Mouse (Mus musculus) erythroblast, adult 5-6 weeks (primary cell): ENCODE data around the gene Baz2b. TPM values are rescaled to one million over a fixed set of nuclear protein-coding genes. Genes with fewer than 3 reads are reported as not detected.
"Not testable (repeated sequence)": the region's sequence is repeated elsewhere in the genome, so short reads cannot be mapped to it uniquely, and the experiment has no call there.

ENCODE experiments used
- ATAC-seq: replicated peaks from 2 replicates; pipeline ENCODE4 v1.8.0; 2016; ENCODE audit warnings: moderate number of reproducible peaks, mild to moderate bottlenecking, moderate TSS enrichment, inconsistent platforms; ENCODE audit not compliant: poor library complexity, low FRiP score, severe bottlenecking
- total RNA-seq, 2 experiments: library from RNA; stranded (forward) in 1 of 2; stranded (reverse) in 1 of 2; fragments of 150-400 nt in 1 of 2; fragments of 200-764, 138-1000 nt in 1 of 2; gene quantifications; 2 replicates each; pipeline versions ENCODE4 v1.2.3 to v1.2.4; 2015 to 2017; ENCODE audit warnings: low replicate concordance in 2 of 2

Baz2b gene
- total RNA-seq, 2 experiments from 2014 or later, result 59.8 to 116 TPM

DNA sequence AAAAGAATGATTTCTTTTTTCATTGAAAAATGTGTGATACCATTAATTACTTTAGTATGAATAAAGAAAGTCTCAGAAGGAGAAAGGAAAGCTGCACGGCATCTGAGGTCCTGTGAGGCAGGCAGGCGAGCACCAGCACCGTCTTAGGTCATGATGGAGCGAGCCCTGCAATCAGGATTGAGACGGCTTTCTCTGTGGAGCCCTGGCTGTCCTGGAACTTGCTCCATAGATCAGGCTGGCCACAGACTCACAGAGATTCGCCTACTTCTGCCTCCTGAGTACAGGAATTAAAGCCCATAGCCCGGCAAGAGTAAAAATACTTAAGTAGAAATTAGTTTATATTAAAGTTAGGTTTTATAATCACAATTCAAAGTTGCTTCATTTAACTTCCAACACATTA, 305.6 kb downstream of the Baz2b start:
- ATAC-seq, result no peak

DNA sequence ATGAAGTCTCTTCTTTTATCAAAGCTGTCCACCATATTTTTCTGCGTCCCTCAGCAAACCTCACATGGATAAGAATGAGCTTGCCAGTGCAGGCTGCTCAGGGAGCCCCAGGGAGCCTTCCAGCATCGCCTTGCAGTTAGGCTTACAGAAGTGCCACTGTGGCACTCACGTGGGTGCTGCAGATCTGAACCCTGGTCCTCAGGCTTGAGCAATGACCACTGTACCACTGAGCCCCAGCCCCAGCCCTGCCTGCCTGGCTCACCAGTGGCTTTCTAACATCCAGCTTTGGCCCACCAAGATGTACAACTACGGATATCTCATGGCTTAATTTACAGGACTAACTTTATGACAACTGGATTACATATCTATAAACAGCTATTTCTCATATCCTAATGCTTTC, 311.0 kb downstream of the Baz2b start:
- ATAC-seq, result no peak

DNA sequence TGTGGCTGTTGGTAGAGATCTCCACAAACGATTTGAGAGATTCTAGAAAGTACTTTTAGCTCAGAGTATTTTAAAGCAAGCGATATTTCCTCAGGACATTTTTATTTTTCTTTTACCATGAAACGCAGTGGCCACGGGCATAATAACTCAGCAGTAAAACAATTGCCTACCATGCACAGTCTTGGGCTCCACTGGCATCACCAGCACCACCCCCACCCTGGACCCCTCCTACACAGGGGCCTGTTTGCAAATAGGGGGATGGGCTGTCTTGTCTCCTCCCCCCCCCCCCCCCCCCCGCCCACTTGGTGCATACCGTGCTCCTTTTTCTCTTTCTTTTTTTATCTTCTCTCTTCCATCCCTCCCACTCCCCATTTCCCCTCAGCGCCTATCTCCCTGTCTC, 311.5 kb downstream of the Baz2b start:
- ATAC-seq, result no peak

DNA sequence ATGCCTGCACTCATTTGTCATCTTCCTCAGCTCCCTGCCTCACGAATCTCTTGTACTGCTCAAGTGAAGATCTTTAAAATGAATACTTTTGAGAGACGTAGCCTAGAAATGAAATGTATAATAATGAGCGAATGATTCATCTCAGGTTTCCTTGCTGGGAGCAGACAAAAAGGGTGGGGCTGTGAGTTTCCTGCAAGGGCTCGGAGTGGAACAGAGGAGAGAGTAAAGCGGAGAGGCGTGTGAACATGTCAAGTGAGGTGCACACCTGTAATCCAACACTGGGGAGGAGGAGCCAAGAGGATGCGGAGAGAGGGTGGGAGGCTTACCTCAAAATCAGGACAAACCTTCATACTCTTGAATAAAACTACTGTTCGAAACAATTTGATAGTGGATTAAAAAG, 312.8 kb downstream of the Baz2b start:
- no peak for ATAC-seq

DNA sequence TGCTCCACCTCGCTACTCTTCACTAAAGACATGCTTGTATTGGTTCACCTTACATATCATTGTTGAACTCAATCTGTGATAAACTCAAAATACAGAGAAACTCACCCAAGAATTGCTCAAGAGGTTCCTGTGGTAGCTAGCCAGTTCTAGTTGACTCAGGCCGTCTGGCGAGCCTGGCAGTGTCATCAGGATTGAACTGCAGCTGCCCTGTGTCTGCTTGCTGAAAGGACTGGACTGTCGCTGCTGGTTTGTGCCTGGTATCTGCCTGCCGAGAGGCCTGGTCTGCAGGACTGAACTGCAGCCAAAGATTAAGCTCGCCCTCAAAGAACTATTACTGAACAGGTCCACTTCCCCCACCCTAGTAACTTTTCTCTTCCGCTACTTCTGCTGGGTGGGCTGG, 313.2 kb downstream of the Baz2b start:
- no peak for ATAC-seq

DNA sequence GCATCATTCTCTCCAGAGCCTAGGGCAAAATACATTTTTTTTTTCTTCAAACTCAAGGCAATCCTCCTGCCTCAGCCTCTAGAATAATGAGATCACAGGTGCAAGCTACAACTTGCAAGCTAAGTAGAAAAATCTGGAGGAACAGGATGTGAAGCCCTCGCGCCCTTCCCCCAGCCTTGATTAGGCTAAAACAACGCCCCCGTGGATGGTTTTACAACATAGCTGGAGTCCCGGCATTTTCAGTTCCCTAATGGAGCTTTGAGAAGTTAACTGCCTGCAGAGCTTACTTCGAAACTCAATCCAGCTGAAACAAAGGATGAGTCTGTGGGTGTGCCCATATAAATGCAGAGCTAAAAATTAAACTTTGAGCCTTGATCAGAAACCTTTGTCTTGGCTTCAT, 319.9 kb downstream of the Baz2b start:
- ATAC-seq, result no peak

DNA sequence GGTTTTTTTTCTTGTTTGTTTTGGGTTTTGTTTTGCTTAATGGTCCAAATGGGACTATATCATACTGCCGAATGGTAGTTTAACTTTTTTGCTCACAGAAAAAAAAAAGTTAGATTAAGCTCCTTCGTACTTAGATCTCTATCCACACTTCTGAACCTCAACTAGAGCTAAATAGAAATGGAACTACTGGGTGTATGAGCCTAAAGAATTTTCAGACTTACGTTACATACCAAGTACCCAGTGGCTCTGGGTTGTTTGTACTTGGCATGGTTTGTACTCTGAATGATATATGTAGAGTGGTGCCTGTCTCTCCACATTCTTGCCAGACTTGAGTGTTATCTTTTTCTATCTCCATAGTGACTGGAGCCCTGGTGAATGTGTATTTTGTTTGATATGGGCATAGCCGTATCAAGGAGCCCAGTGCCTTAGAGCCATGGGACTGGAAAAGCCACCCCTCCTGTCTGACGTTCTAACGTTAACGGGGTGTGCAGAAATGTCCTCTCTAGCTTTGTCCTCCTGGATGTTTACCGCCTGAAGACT, 326.8 kb downstream of the Baz2b start:
- peak; percentile 69 for ATAC-seq

DNA sequence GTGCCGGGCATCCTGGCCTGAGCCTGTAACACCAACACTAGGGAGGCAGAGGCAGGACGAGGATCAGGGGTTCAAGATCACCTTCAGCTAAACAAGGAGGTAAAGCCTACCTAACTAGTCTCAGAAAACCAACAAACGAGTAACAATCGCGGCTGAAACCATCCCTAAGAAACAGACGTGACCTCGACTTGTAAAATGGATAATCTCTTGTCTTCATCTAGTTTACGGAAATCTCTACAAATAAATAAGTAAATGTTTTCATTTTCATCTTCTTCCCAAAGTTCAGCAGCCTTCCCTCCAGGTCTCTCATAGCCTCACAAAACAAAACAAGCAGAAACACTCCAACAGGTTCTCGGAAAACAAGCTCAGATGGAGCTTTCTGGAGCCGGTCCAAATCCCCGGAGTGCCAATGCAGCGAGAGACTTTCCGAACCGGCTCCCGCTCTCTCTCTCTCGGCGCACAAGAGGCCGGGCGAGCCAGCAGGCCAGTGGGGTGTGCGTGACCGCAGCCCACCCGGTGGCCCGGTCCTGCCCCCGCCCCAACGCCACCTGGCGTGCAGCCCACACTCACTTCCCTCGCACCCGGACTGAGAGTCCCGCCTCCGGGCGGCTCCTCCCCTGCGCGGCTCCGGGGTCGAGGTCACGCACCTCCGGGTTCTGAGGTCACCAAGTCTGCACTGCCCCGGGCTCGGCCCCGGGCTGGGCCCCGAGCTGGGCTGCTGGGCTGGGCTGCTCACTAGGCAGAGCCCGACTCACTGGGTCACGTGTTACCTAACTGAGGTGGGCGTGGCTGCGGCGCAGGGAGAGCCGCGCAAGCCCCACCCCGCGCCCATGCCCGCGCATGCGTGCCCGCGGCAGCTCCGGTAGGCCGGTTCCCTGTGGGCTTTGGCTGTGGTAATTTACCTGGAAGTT, 327.6 kb downstream of the Baz2b start, which contains the start of gene Wdsub1:
Gene Wdsub1, minus strand, starts transcription at position 761 of the 911 bp plus-strand sequence.
- ATAC-seq, result peak; percentile 94

DNA sequence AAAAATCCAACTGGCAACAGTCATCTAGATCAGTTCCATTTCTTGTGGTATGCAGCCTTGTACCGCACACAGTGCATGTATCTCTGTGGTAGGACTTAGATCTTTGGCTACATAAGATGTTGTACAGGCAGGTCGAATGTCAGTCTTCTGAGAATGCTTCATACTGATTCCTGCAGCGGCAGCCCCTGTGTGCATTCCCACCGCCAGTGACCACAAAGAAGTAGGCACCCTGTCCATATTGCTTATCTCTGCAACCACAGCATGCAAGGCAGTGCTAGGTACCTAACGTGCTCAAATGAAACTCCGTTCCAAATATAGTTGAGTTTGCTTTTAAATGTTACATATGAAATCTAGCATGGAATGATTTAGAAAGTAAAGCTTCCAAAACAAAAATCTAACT, 328.2 kb downstream of the Baz2b start:
- no peak for ATAC-seq

DNA sequence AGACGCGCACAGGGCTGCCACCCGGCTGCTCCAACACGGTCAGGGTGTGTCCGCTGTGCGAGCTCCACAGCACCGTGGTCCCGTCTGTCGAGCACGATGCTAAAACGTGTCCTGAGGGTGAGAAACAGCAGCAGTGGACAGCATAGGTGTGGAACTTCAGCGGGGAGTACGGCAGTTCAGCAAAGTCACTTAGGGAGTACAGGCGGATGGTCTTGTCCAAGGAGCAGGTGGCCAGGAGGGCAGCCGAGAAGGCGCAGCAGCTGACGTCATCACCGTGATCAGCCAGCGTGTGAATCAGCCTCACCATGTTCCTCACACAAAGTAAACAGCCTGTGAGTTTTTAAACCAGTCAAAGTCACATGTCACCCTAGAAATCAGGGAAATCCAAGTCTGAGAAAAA, 331.4 kb downstream of the Baz2b start:
- no peak for ATAC-seq

DNA sequence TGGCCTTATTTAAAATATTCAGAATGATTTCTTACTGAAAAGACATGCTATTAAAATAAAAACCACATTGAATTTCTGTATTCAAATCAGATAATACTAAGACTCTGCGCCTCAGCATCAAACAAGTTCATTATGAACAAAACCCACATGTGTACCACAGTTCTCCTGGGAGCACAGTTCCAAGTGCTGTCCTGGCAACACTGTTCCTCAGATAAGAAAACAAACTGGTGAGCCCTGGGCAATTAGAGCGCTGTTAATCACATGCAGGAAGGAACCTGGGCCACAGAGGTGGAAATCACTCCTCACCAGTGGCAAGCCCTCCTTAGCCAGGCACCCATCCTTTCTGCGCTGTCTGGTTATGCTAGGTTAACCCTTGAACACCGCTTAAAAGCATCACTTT, 332.3 kb downstream of the Baz2b start:
- no peak for ATAC-seq

DNA sequence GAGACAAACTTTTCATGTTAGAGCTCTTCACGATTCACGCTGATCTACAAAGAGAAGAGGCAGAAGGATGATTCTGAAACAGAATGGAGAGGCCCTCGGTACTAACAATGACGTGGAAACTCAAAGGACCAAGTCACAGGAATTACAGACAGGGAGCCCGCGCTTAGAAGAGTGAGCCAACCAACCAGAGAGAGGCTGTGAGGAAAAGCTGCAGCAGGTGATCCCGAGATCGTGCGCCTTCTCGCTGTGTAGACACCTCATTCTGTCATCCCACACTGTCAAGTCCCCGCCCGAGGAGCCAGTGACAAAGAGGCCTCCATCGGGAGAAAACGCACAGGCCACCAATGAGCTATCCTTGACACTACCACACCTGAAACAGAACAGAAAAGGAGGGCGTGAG, 333.2 kb downstream of the Baz2b start:
- no peak for ATAC-seq

DNA sequence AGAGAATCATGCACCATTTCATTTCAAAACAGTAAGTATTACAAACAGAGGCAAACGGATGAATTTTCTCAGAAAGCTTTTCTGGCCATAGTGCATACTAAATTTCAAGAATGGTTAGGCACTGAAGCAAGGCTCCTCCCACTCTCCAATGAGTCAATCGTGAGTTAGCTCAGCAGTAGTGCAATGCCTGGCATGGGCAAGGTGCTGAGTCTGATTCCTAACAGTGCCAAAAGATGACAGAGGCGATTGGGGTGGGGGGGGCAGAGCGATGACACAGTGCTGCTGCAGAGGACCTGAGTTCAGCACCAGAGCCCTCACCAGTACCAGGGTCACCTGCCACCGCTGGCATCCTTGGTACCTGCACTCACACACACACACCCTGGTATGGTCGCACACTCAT, 339.1 kb downstream of the Baz2b start:
- no peak for ATAC-seq

DNA sequence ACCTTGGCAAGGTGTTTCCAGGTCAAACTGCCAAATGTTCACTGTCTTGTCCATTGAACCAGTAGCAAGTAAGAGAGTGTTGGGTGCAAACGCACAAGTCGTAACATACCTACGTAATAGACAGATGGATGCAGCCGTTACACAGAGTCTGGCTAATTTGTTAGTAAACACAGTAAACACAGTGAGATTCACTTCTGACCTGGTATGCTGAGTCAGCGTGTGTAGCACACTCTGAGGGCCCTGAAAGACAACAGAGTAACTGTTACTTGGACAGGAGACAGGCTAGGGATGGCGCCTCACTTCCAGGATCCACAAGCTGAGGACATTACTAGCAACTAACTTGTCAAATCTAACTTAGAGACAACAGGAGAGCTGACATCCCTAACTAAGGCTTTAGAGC, 347.0 kb downstream of the Baz2b start:
- ATAC-seq, result no peak; the same call in 1 of the 2 replicates

DNA sequence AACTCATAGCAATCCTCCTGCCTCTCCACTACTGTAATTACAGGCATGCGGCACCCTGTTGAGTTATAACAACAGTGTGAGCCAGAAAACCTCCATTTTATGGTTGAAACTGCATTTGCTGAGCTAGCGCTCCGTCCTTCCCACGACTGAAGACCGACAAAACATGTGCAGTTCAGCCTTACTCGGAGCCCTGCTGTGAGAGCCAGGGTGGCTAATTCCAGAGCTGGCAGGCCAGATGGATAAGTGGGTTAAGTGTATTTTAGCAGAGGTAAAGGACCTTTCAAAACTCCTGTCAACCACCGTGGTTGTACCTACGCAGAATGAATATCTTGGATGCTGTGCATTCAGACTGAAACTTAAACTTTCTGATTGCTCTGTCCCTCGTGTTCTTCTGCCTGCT, 355.3 kb downstream of the Baz2b start:
- no peak for ATAC-seq

DNA sequence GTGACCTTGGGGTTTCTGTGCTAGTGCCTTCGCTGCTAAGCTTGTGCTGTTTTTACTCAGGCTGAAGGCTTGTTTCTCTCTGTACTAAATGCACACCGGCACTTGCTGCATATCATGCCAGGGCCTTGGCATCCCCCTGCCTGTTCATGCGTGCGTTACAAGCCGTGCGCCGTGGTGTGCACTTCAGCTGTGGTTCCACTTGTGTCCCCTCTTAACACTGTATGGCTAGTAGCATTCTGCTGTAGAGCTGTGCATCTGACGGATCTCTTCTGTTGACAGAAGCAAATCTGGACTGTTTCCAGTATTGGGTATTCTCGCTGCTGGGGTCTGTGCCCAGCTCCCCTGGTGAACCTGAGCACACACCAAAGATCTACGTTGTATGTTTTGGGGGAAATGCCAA, 356.1 kb downstream of the Baz2b start:
- ATAC-seq, result no peak

DNA sequence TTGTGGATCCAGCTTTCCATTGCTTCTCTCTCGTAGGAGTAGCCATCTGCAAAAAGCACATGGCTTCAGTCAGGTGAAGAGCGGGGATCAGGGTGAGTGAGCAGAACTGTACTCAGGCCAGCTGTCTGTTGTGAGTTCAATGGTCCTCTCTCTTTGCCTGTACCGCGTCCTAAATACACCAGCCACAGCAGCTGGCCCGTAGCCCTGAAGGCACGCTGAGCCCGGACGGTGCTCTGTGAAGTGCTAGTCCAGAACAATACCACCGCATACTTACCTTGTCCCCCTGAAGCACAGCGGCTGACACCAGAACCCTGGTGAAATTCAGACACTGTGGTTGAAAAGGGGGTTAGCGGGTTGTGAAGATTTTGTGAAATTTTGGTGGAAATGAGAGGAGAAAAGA, 356.7 kb downstream of the Baz2b start:
- ATAC-seq, result no peak

DNA sequence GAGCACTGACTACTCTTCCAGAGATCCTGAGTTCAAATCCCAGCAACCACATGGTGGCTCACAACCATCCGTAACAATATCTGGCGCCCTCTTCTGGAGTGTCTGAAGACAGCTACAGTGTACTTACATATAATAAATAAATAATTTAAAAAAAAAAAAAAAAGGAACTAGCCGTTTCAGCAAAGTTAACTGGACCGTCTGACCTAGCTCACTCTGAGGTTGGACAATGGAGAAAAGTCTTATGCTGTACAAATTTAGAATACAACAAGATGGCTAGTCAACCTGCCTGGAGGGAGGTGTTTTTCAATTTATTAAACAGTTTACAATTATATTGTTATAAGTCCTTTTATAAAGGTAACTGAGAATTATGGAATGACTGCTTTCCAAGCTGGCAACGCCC, 357.8 kb downstream of the Baz2b start:
- not testable (repeated sequence) for ATAC-seq
